Mouse (Mus musculus) thymus, postnatal 25 days (tissue): ENCODE data around the gene Jak3.
A peak's percentile ranks its signal among the peaks of the same experiment; 100 is the strongest.

ENCODE experiments used
- DNase-seq: peaks from one replicate; pipeline ENCODE4 v3.0.0; 2022

The Jak3 gene

DNA sequence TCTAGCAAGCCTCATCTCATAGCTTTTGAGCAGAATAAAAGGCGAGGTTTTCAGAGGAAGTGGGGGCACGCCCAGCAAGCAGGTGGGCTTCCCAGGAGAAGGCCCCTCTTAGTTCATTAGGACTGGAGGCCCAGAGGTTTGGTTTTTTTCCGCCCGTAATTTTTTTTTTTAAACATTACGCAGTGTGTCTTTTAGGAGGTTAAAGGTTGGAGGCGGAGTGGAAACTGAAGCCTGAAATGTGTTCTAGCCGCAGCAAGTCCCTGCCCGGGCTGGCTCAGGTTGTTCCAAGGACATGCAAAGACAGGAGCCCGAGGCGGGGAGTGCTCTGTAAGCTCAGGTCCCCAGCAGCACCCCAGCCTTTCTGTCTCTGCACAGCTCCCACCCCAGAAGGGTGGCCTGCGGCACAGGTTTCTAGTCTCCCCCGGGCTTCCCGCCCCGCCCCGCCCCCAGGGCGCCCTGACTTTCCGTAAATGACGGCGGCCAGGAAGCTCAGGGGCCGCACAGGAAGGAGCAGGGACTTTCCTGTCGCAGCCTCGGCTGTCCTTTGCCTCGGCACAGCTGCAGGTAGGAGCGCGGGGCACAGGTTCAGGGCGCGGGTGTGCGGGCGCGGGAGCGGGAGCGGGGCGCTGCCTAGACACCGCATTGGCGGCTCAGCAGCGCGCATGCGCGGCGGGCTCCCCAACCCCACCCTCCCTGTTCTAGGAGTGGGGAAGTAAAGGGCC, at the start of gene Jak3:
TSS of gene Jak3 (plus strand) at position 277 of the 722 bp plus-strand sequence.
- peak; percentile 79 for DNase-seq

DNA sequence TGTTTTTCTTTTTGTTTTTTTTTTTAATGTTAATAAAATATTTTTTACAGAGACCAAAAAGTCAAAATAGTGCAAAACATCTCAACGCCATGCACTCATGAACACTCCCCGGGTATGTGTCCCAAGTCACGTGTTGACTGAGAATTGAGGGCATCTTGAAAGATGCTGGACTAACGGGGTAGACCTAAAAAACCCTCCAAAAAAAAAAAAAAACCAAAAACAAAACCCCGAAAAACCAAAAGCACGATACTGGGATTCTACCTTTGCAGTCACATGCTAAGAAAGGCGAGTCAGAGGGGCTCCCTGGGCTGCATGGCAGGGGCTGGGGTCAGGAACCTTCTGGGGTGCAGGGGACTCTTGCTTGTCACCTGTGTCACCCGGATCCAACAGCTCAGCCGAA, 49.3 kb upstream of the Jak3 start:
- no peak for DNase-seq

DNA sequence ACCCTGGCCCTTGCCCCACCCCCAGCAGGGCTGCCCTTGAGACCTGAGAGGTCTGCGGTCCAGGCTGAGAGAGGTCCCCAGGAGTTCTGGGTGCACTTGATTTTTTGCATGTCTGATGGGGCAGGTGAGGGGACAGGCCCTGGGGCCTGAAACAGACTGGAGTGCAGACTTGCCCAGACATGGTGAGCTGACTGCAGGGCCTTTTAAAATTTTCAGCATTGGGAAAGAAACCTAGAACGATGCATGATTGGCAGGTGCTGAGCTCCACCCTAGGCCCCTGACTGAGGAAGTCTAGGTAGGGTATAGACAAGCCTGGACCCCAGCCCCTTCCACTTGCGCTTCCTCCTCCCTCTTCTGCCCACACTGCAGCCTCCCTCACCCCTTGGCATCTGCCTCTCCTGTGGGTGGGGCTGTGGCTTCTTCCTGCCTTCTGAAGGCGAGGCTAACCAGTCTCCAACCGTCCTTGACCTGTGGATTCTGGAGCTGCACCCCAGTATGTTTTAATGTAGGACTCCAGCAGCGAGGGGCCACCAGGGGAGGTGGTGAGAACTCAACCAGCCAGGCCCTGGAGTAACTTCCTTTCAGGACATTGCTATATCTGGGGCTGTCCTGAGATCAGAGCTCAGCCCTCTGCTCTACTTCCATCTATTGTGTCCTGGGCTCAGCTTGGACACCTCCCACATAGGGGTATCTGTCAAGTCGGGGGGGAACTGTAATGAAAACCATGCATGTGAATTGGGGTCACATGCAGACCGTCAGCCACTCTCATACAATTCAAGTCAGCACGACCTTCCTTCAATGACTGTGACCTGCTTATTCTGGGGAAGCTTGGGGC, 48.6 kb upstream of the Jak3 start:
- peak; percentile 12 for DNase-seq

DNA sequence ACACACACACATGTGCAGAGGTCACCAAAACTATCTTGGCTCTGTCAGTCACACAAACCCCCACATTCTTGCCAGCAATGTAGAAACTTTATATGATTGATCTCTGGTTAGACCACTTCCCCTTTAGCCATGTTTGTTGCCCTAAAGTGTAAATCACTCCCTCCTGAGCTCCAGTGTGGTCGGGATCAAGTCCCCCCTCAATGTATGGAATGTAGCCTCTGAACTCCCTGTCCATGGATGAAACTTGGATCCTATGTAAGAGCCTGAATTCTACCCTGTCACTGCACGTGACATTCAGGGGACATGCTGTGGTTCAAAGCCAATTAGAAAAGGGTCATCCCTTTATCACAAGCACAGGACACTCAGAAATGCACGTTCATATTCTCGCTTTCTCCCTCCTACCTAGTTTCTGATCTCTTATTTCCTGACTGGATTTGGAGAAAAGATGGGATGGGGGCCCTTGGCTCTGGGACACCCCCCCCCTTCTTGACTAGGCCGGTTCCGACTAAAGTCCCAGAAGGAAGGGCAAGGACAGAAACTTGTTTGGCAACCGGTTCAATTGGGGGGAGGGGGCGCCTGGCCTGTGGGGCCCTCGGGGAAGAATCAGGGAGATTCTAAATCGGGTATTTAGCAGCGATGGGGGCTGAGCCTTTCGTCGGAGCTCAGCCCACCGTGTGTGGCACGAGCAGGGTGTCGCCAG, 47.5 kb upstream of the Jak3 start:
- no peak for DNase-seq

DNA sequence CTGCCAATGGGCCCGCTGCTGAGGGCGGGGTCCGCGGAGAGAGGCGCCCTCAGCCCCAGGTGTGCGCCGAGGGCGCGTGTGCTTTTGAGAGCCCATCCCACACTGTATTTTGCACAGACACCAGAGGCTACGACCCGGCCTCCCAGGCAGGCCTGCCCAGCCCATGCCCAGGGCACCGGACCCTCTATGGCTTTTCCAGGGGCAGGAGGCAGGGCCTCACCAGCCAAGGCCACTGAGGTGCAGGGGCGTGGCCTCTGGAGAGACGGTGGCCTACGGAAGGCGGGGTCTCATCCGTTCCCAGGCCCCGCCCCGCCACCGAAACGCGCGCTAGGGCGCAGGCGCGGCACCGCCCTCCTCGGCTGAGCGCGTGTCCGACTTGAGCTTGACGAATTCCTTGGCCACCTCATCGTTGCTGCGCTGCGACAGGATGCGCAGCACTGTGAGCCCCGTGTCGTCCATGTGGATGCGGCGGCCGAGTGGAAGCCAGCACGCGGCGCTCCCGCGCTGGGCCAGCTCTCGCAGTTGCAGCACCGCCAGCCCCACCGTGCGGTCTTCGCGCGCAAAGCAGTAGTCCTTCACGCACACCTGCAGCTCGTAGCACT, 46.9 kb upstream of the Jak3 start:
- peak; percentile 96 for DNase-seq

DNA sequence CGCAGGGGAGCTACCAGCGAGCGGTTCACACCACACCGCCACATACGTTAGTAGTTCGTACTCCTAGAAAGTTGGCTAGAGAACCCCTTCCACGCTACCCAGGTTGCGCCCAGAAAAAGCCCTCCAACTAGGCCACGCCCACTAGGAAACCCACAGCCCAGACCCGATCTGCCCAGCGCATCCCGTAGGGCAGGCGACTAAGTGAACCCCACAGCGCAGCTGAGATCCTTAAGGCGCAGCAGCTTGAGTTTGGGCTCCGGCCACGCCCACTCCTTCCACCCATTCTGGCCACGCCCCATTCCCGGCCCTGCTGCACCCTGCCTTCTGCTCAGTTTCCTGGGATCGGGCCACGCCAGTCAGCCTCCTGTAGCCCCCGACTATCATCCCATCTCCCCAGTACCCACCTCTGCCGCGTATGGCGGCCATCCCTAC, 46.3 kb upstream of the Jak3 start:
- DNase-seq, result peak; percentile 48

DNA sequence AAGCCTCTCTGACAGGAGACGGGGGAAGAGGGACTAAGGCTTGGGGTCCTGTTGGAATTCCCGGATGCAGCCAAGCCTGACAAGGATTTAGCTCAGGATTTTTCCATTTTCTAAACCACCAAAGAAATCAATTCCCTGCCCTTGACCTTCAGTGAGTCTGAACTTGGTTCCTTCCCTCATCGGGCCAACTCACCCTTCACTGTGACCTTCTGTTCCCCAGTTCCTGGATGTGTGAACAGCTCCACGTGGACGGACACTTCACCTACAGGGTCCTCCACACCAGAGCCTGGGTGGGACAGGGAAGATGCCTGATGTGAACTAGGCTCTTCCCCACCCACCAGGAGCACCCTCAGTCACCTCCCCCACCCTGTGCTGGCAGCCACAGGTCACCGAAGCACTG, 45.3 kb upstream of the Jak3 start:
- DNase-seq, result no peak

DNA sequence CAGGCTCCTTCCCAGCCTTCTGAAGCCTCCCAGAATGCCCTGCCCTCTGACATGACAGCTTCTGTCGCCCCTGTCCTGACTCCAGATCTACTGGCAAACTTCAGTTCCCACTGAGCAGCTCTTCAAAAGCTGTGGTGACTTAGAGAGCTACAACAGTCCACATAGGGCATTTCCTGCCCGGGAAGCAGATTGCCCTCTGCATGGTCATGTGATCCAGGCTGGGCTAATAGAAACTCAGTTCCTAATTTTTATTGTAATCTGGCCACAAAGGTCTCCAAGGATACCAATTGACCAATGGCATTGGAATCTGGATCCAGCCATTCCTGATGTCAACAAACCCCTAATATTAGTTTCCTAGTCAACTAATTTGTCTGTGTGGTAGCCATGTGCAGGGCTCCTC, 44.2 kb upstream of the Jak3 start:
- no peak for DNase-seq

DNA sequence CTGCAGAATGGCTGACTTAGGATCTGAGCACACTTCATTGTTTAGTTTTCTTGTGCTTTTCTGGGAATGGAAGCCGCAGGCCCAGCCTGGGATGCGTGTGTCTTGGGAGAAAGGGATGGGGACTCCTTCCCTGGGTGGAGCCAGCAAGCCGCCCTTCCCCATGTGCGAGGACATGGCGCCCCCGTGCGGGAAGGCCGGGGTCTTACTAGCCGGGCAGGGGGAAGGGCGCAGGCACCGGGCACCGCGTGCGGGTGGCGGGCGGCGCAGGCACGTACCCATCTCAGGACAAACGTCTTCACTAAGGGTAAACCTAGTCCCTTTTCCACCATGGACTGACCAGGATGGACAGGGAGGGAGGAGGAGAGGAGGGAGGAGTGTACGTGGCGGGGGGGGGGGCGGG, 42.9 kb upstream of the Jak3 start:
- DNase-seq, result peak; percentile 89

DNA sequence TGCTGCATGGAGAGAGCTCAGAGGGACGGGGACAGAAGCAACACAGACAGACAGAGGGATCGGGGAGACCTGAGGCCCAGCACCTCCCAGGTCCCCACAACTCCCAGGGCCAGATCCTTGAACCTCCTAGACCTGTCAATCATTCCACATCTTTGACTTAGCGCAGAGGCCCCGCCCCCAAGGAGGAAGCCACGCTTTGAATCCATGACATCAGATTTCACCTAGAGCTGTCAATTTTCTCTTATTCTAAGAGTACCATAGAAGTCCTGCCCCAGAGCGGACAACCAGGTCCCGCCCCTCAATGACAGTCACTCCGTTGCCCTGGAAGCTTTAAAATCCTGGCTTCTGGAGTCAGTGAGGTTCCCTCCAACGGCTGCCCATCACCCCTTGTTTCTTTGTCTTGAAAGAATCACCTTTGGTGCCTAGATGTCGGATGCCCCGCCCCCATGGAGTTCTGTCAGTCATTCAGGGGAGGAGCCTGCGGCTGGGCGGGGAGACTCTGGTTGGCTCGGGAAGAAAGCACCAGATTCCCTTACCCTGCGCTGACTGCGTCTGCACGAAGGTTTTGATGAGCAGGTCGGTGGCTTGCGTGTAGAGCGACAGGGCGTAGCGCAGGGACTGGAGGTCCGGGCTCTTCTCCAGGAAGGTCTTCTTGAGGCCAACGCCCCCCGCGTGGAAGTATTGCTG, 42.0 kb upstream of the Jak3 start:
- peak; percentile 81 for DNase-seq

DNA sequence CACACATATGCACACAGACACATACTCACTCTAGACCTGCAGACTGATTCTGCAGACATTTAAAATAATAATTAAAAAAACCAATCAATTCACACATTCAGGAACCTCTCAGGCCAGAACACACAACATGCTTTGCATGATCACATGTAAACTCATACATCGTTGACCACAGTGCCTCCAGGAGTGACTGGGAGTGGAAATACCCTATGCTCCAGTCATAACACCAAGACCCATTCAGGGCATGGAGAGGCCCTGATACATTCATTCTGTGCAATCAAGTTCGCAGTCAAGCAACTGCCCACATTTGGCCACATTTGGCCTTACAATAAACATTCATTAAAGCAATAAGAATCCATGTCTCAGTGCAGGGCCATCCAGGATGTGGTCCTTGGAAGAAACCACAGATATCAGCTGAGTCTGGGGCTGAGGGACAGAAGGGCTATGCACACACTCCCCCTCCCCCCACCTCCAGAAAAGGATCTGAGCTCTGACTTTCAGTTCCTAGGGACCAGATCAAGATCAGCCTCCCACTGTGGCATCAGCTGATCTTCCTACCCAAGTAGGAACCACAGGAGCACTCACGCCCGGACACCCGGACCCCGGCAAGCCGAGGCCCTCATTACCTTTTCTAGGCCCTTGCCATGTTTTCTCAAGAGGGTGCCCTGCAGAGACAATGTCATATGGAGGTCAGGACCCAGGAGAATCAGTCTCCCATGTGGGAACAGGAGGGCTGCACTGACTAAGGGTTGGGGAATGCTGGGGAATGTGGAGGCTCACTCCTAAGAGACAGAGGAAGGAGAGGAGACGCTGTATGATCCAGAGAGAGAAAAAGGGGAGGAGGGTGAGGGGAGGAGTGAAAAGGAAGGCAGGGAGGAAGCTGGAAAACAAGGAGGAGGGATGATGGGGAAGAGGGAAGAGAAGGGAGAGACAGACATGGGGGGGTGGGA, 38.7 kb upstream of the Jak3 start:
- DNase-seq, result no peak

DNA sequence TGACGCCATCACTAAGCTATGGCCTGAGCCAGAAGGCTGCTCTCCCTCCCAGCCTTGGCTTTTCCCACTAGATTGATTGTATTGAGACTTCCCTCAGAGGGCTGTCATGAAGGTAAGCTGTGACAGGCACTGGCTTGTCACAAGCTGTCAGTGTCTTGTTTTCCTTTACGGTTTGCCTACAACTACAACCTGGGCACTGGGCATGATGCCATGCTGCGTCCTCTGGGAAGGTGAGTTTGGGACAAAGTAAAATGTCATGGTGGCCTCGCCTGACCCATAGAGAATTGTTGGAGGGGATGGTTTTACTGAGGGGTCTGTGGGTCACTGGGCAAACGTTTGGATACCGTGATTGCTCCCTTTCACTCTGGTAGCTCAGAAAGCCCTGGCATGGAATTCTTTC, 37.8 kb upstream of the Jak3 start:
- DNase-seq, result no peak

DNA sequence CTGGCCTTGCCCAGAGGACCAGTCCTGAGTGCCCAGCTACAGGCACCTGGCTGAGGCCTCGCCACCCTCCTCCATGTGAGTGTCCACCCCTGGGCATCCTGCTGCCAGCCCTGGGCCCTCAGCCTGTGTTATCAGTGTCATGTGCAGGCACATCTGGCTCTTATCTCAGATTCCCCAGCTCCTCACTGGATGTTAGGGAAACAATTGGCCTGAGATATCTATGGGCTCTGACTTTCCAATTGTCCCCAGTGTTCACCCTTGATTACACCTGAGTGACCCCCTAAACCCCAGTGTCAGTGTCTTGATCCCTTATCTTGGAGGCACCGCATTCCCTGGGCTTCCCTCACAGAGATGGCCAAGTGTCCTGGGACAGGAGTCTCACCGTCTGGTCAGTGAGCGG, 36.8 kb upstream of the Jak3 start:
- no peak for DNase-seq

DNA sequence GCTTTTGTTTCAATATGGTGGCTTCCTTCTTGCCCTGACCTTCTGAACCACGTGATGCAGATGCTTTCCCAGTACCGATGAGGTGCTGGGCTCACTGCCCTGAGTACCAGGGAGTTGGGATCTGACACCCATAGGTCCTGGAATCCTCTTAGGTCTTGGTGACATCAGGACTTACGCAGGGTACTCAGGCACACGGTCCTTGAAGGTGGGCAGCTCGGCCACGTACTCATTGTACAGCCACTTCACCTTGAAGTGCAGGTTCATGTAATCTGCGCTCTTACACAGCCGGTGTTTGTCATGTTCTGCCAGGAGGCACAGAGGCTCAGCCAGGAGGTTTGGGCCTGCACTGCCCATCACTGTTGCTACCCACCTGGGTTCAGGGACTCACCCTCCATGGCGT, 30.6 kb upstream of the Jak3 start:
- DNase-seq, result no peak

DNA sequence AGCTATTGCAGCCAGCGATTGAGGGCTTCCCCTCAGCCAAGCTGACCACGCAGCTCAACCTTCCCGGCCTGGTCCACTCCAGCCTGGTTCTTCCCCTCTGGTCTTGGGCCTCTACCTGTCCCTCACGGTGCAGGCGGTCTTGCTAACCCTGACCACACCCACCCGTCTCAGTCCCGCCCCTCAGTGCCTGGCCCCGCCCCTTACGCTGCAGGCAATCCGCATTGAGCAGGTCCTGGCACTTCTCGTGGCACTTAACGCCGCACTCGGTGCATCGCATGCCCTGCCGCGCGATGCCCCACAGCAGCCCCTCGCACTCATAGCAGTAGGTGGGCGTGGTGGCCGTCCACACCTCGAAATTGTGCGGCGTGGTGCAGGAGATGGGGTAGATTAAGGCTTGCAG, 21.5 kb upstream of the Jak3 start:
- no peak for DNase-seq

DNA sequence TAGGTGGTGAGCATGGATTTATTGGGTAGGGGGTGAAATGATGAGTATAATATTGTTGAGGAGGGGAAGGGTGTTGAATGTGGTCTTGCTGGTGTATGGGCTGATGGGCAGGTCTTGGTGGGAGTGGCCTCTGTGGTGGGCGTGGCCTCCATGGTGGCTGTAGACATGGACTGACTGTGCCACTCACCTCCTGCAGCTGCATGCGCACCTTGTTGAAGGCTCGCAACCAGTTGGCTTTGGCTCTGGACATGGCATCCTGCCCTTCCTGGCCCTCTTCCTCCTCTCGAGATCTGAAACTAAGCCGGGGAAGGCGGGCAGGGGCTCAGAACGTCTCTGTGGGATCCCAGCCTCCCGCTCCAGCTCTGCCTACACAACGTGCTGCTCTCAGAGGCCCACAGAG, 18.3 kb upstream of the Jak3 start:
- no peak for DNase-seq

DNA sequence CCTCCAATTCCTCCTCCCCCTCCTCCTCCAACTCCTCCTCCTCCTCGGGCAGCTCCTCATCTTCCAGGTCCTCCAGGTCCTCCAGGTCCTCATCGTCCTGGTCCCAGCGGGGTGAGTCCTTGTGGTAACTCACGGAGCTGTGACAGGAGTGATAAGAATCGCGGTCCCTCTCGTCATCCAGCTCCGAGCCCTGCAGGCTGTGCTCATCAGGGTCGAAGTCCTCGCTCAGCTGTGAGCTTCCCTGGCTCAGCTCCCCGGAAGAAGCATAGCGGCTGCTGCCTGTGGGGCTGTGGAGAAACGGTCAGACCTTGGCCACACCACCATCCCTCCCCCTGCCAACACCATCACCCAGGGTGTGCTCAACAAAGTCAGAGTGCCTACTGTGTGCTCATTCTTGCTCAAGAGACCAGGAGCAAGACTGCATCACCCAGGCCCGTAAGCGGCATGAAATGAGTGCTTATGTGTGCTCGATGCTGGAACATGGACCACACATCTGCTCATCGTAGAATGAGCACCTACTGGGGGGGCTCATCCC, 17.5 kb upstream of the Jak3 start:
- DNase-seq, result no peak

DNA sequence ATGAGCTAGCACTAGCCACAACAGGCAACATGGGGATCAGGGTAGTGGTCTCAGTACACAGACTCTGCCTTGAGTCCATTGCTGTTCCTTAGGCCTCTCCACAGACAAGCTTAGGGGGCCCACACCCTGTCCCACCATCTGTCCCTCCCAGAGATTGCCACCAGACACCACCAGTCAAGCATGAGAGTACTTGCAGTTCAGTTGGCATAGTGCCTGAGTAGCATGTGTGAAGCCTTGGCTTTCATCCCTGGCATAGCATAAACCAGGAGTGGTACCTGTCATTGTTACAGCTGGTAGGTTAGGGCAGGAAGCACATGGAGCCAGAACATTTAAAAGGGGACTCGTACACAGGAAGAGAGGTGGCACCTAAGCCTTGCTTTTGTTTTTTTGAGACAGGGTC, 16.3 kb upstream of the Jak3 start:
- DNase-seq, result no peak

DNA sequence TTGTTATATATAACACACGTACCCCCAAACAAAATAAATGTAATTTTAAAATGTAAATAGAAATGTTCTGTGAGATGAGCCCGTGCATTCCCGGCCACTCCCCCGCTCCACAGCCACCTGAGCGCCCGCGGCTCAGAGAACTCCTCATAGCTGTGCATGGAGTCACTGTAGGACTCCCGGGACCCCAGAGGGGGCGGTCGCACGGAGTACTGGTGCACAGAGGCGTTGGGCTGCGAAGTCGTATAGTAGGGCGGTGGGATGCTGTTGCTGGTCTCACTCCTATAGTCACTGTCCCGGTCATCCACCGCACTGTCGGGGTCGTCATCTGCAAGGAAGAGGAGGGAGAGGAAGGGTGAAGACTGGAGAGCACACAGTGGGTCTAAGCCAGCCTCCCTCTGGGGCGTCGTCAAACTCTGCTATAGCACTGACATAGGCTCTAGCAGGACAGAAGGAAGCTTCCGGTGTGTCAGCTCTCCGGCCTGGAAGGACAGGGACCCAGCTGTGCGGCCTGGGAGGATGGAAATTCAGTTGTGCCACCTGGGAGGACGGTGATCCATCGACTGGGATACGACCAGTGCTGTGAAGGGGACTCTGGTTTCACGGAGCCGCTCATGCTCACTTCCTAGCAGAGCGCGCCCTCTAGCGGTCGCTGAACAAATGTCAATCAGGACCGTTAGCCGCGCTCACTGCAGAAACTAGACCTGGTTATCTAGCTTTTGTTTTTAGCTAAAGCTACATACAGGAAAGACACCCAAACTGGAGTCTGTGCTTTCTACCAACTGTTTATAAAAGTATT, 15.6 kb upstream of the Jak3 start:
- DNase-seq, result peak; percentile 84
